Mouse (Mus musculus): ENCODE data around the gene Atp6v0d1.
A peak's percentile ranks its signal among the peaks of the same experiment; 100 is the strongest.

Gene Atp6v0d1

DNA sequence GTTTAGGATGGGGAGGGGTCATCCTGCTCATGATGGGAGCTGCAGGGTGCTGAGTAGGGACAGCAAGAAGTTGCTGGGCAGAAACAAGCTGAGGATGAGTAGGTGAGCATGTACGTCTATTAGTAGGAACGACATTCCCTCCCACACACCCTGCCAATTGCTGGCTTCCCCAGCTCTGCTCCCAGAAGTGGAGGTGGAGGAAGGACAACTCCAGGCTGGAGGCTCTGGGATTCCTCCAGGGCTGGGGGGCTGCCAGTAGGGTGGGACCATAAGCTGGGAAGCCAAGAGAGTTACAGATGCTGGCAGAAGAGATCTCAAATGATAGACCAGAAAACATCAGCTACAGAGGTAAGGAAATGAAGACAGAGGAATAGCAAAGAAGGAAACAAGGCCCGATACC lies 29.3 kb downstream of the Atp6v0d1 start:
- DNase-seq = no peak

DNA sequence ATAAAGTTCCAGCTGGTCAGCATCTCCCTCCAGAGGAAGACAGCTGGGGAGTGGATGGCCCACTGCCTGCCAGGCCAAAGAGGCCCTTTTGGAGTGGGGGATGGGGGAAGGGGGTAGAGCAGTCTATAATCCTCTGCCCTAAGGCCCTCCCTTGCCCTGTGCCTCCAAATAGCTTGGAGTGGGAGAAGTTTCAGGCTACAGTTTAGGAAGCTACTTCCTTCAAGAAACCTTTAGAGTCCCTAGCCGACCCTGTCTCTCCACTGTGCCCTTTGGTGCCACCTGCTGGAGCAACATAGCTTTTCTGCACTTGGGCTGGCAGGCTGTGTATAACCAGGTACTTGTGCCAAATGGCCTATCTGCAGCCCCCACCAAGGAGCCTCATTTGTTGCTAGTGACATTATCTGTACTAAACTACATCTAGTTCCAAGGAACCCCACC lies 31.9 kb downstream of the Atp6v0d1 start:
- peak; percentile 35 to 67 for DNase-seq

DNA sequence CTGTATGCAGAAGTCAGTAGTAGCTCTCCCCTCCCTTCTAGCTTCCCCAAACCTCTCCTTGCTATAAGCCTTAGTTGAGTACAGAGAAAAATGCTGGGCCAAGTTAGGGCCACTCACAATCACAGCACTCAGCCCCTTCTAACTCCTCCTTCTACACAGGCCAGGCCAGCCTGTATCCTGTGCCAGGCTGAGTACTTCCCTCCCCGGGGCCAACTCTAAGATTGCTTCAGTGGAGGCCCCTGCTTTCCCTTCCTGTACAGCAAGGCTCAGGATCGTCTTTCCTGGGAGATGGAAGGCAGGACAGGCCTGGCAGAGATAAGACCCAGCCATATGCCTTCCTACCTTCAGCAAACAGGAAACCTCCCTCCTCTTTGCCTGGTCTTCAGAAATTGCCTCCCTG lies 32.4 kb downstream of the Atp6v0d1 start:
- no peak for DNase-seq

DNA sequence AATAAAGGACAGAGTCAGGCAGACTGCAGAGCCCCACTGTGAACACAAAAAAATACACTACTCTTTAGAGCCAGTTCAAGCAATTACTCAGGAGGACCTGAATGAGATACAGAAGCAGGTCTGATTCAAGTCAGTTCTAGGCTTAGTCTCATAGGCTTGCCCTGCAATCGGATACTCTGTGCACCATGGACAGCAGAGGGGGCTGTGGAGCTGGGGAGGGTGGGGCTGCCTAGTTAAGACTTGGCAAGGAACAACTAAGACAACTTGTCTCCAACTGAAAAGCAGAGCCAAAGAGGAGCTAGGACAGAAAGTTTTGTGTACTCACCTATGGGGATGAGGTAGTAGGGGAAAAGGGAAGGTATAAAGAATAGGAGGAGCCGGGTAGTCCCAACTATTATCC lies 34.1 kb downstream of the Atp6v0d1 start:
- DNase-seq = peak; percentile 31 to 57

DNA sequence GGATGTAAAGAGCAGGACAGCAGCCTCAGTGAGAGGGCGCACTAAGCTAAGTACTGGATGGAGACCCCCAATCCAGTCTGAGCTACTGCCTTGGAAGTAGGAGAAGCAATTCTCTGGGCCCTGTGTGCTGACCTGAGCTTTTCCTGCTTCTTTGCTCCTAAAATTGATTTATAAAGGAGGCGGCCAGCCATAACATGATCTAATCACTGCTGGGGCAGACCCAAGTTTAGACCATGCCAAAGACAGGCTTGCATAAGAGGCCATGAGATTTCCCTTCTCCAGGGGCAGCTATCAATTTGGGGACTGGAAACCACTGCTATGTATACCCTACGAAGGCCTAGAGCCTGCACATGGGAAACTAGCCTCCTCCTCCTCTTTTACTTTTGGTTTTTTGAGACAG lies 36.6 kb downstream of the Atp6v0d1 start:
- no peak for DNase-seq

DNA sequence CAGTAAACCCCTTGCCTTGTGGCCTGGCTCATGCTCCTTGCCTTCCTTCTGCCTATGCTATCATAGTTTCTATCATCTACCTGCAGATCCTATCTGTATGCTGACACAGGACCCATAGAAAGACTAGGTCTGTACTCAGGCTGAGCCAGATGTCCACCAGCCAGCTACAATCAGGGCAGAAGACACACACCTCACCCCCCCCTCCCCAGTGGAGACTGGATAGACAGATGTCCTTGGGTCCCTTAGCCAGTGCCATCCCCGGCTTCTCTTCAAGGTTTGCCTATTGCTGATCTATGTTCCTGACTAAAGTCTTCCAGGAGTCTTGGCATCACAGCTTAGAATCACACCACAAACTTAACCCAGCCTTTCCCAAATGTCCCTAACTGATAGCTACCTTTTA lies 37.6 kb downstream of the Atp6v0d1 start:
- no peak for DNase-seq

DNA sequence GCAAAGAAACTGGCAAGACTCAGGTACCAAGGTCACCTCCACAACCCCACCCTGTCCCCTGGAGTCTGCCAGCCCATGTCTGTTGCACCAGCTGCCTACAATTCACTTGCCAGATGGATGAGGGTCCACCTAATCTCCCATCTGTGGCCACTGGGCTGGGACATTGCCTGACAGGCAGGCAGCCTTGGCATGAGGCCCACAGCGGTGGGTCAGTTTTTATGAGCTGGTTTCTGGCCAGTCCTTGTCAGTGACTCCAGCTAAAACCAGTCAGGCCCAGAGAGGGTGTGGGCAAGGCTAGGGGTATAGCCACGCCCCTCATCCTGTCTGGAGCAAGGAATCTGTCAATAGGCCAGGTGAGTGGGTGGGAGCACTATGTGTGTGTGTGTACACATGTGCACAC lies 38.7 kb downstream of the Atp6v0d1 start:
- no peak for DNase-seq

DNA sequence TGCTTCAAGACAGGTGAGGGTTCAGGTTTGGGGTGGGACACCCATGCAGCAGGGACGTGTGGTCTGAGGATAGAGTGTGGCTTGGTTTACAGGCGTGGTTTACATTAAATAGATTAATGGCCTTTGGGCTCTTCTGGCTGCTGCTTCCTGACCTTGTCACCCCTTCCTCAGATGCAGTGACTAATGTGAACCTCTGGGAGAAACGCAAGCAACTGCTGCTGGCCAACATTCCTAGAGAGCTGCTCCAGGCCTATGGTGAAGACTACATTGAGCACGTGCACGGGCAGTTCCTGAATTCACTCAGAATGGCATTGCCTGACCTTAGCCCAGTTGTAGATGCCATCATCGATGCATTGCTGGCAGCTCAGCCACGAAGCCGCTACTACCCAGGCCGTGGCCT lies 43.0 kb downstream of the Atp6v0d1 start:
- DNase-seq = no peak

DNA sequence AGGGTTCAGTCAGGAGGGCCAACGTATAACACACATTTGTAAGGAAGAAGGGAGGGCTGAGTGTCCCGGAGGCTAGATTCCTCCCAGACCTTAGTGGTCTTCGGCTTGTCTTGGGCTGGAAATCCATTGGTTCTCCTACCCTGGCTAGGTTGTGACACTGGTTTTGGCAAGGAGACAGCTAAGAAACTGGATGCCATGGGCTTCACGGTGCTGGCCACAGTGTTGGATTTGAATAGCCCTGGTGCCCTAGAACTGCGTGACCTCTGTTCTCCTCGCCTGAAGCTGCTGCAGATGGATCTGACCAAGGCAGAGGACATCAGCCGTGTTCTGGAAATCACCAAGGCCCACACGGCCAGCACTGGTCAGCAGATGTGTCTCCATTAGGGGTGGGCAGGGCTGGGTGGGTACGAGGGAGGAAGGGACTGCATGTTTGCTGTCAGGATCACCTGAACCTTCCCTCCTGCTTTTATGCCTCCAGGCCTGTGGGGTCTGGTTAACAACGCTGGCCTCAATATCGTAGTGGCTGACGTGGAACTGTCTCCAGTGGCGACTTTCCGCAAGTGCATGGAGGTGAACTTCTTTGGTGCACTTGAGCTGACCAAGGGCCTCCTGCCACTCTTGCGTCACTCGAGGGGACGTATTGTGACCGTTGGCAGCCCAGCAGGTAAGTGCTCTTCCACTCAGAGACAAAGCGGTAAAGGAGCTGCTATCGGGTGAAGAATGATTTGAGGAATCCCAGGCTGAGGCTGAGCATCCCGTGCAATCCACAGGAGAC lies 43.7 kb downstream of the Atp6v0d1 start:
- DNase-seq = no peak

DNA sequence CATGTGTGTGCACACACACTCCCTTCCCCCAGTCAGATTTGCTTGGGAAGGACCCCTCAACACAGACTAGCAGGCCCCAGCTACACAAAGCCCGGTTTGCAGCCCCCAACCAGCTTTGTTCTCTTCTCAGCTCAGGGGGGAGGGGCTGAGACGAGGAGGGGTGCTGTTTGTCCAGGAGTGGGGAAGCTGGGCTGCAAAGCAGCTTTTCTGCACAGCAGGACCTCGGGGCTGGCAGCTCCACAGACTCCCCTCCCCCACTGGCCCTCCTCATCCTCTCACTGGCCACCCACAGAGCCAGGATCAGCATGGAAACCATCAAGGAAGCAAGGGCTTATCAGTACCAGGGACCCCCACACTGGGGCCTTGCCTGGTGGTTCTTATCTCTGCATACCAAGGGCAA lies 44.8 kb downstream of the Atp6v0d1 start:
- no peak for DNase-seq

DNA sequence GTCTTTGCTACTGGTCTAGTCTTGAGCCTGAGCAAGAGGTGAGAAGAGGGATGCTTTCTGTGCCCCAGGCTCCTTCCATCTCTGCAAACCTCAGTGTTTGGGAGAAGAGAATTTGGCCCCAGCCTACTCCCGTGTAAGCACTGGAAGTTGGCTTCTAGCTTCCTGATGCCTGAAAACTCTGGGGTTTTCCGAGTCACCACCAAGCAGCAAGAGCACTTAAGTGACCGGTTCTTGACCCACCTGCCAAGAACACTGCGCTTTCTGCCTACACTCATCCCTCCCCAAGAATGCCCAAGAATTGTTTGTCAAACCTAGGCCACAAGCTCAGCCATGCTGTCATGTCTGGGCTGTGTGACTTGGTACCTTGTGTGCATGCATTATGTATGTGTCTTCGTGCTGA lies 45.3 kb downstream of the Atp6v0d1 start:
- no peak for DNase-seq

DNA sequence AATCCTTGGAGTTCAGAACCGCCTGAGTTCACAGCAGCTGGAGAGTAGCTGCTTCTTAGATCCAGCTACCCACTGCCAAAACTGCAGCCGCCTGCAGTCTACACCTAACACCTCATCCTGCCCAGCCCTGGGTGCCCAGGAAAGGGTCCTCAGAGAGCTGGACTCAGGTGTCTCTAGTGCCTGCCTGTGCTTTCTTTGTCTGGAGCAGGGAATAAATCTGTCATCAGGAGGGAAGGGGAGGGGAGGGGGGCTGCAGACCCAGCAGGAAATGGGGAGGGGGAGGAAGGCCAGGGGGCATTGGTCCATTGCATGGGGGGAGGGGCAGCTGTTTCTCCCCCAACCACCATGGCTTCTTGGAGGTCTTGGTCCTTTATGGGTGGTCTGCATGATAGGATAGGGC lies 46.3 kb downstream of the Atp6v0d1 start:
- DNase-seq = no peak

DNA sequence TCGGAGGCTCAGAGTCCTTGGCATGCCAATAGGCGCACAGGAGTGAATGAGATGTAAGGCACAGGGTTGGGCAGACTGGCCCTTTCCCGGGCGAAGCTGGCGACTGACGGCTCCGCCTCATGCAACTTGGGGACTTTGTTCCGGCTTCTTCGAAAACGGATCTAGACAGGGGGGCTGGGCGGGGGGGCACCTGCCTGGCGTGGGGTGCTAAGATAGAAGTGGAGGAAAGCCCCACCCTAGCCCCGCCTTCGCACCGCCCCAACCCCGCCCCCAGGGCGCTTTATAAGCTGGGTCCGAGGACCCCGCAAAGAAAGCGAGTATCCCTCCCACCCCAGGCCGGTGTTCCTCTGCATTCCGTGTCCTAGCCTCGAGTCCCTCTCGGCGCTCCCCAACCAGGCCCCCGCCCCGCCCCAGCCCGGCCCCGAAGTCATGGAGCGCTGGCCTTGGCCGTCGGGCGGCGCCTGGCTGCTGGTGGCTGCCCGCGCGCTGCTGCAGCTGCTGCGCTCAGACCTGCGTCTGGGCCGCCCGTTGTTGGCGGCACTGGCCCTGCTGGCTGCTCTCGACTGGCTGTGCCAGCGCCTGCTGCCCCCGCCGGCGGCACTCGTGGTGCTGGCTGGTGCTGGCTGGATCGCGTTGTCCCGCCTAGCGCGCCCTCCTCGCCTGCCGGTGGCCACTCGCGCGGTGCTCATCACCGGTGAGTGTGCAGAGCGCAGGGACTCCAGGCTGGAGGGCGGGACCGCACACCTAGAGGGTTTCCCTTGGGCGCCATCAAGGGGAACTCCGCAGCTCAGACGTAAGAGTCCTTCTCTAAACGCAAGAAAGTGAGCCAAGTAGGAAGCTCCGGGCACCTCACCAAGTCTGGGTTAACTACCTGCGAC lies 47.2 kb downstream of the Atp6v0d1 start, which contains the start of gene Hsd11b2:
Gene Hsd11b2, plus strand, starts transcription at position 320 of the 878 bp plus-strand sequence.
- peak; percentile 25 to 51 for DNase-seq

DNA sequence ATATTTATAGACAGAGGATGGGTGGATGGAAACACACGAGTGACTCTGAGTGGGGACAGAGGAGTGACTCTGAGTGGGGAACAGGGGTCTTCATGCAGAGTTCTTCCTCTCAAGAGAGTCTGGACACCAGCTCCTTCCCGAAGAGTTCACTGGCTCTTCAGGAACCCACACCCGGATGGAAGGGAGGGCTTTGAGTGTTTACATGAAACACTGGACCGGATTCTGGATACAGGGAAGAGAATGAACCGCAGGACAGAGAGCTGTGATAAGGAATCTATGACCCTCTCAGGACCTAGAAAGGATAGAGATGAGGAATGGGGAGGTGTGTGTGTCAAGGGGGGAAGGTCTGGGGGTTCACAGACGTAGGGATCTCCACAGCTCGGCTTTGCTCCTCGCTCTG lies 48.5 kb downstream of the Atp6v0d1 start:
- no peak for DNase-seq

DNA sequence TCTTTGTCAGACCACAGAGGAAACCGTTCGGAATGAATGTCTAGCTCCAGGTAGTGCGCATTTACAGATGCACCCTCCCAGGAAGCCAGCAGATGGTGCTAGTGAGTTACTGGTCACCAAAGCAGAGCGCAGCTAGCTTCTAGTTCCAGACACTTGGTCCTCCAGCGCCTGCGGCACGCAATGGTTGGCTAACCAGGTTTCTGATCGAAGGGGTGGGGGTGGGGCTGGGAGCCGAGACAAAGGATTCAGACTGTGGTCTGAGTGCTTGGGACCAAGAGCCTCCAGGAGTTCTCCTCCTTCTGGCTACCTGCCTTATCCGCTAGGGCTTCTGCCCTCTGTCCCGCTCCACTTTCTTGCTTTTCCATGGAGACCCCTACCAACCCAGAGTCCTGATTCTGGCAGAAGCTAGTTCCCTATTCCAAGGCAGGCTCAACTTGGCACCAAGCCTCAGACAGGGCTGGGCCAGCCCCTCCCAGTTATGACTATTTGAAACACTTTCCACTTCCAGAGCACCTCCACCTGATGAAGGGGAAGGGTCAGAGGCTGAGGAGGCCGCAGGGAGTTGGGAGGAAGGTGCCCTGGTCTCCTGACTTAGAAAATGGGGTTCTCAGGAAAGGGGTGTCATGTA lies 49.7 kb downstream of the Atp6v0d1 start:
- DNase-seq = peak; percentile 30 to 66

DNA sequence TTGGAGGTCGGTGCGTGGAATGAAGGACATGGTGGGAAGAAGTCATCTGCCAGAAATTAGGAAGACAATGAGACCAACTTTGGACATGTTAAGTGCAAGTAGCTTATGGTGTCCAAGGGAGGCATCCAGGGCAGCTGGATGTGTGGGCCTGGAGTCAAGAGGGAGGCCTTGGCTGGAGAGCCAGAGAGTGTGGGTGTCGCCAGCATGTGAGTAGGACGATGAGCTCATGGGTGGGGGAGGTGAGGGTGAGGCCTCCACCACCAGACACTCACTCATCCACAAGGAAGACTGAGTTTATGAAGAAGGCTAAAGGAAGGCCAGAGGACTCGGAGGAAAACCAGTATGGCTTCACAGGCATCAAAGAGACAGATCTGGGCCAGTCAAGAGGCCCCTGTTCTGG lies 51.2 kb downstream of the Atp6v0d1 start:
- DNase-seq = no peak

DNA sequence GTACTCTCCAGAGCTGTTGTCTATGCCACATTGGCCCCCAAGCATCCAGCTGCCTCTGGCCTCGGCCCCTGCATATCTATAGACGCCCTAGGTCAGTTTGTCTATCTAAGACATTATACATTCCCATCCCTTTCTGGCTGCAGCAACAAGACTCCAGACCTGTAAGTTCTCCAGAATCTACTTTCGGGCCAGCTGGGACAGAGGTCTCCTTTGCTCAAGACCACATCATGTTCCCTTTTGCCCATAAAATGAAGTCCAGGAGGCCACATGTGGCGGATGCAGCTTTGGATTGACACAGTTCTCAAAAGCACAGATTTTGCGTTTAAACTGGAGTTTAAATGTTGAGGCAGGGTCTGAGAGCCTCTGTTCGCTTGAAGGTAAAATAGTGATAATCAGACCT lies 51.7 kb downstream of the Atp6v0d1 start:
- DNase-seq = no peak

DNA sequence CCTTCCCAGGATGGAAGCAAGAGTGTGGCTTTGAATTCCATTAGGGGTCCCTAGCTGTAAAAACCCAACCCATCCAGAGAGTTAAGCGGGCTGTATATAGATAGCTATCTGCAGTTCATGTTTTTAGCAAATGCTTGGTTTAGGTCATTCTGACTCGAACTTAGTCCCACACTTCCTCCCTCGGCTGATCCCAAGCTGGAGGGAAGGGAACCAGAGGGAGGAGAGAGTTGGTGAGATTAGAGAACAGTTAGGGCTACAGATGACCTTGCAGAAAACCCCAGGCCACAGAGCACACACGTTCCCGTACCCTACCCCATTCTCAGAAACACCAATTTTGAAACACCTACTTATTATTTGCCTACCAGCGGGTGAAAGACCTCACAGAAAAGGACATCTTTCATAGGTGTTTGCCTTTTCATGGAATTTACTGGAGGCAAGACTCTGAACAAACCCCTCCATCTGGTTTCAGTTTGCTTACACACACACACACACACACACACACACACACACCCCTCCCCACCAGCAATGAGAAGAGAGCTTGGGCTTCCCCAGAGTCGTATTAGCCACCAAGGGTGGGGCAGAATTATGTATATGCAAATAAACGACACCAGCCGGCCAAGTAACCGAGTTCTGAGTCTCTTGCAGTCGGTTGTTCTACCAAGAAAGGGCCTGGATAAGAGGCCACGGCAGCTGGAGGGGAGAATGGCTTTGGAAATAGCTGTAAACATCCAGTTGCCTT lies 55.7 kb downstream of the Atp6v0d1 start:
- DNase-seq = no peak

DNA sequence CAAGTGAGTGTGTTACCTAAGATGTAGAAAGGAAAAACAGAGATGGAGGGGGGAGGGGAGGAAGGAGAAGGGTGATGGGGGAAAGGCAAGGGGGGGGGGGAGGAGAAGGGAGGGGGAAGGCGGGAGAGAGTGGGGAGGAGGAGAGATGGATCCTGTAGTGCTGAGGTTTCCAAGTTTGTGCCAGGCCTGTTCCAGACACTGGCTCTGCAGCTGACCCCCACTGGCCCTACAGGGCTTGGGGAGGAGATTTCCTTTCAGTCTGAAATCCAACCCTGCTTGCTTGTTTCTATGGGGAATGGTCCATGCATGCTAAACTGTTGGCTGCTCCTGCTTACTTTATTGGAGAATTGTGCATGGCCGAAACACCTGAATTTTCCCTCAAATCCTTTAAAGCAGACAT lies 57.1 kb downstream of the Atp6v0d1 start:
- DNase-seq = no peak

DNA sequence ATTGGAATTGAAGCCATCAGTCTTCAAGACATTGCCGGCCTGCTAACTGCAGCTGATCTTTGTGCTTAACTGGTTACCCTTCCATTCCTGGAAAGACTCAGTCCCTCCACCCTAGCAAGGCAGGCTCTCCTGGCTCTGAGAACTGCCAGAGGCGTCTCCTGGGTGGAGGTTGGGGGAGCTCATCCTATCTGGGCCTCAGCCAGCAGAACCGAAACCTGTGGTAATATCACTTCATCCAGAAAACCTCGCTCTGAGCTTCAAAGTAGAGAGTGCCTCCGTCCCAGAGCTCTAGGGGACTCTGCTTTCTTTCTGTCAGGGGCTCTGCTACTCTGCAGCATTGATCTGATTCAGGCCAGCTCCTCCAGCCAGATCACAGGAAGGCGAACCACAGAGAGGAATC lies 58.9 kb downstream of the Atp6v0d1 start:
- DNase-seq = no peak

DNA sequence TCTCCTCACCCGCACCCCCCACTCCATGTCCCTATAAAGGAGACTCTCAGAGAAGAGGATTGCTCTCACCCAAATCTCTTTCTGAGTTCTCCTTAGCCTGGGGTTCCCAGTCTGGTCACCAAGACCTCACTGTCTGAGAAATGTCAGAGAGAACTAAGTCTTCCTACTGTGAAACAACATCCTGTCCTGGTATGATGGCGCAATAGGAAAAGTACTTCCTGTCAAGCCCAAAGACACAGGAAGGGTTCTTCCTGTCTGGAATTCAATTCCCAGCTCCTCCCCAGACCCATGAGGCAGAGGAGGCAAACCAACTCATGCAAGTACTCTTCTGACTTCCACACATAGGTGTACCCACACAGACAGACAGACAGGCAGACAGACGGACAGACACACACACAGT lies 61.2 kb downstream of the Atp6v0d1 start:
- no peak for DNase-seq

DNA sequence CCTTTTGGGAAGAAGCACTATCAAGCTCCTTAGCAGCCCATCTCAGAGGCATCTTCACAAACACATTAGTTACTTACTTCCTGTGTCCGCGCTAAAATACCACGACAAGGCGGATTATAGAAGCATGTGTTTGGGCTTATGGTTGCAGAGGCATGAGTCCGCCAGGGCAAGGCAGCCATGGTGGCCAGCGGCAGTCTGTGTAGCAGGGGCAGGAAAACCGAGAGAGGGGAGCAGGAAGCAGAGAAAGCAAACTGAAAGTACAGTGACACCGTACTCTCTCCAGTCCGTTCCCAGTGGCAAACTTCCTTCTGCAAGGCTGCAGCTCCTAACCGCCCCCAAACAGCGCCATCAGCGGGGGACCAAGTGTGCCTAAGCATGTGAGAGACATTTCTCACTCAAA lies 66.1 kb downstream of the Atp6v0d1 start:
- DNase-seq = no peak

Measured in spleen, adult 18-20 months (tissue).